Mouse (Mus musculus): ENCODE measurements at regions not wholly inside any gene's neighbourhood (a gene's known extent, or its start where the extent isn't known, plus 50 kb on each side); places are given as distances from the start of the nearest gene placed in this dataset.

DNA sequence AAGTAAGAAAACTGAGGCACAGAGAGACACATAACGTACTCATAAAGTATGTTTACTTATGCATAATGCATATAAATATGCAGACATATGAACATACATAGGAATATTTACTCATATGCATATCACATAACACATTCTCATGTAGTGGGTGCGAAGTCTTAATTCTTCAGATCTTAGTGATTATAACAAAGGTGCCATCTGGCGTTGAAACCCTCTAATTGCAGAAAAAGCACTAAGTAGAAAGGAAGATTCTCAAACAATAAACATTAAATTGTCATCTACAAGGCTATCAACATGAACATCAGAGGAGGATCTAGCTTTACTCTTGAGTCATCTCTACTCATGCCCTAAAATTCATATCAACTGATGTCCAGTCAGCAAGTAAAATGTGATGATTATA lies 314.2 kb upstream of the 2610301B20Rik start:
- DNase-seq (ENCODE audit: low spot score in 2 of 2), result no peak

DNA sequence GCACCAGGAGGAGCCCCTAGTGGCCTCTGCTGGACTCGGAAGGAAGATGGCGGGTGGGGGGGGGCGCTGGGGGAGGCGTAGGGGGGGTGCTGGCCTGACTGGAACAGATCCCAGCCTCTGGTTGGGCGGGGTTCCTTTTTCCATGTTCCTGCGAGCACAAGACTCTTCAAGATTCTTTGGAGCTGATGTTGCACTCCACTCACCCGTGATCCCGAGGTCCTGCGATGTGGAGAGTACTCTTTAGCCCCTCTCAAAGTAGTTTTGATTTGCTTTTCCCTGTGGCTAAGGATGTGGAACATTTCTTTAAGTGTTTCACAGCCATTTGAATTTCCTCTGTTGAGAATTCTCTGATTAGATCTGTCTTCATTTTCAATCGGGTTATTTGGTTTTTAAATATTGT lies 269.8 kb upstream of the 2610301B20Rik start:
- DNase-seq (ENCODE audit: low spot score in 2 of 2), result no peak

GRCm38 (mm10) chr4:10607855-10608576 lies 266.3 kb upstream of the 2610301B20Rik start:
- DNase-seq (ENCODE audit: low spot score in 2 of 2), result no peak

DNA sequence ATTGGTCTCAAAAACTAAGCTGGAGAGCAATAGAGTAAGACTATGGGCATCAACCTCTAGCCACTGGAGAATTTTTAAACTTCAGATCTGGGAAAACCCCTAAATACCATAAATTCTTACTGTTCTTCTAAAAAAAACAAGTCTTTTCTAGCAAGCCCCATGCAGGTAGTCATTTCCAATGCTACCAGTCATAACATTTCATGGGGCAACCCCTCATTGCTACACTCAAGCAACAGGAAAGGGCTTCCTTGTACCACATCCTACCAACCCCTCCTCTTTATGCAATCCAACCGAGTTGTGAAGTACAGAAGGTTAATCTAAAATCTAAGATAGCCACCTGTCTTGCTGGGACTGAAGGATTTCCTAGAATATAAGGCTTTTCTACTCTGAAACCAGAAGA lies 263.5 kb upstream of the 2610301B20Rik start:
- DNase-seq (ENCODE audit: low spot score in 2 of 2), result no peak
